Comparison of ENCODE assay signal across 20 mouse cellular contexts in genomic region chr11:70251853-70252252, GRCm38 (mm10). TPM values are rescaled to one million over a fixed set of nuclear protein-coding genes. Genes with fewer than 3 reads are reported as not detected.
"Had no signal": no experiment of that assay in that cellular context is flagged by ENCODE, and none has a peak within 500 bp of the region (broad histone marks: within the 10 kb centered on the region; RNA-seq: fewer than 3 reads in every experiment).

No protein-coding gene starts in this region.

- H3K9me3 ChIP-seq: lung, embryonic 15.5 days; midbrain, embryonic 13.5 days; midbrain, embryonic 15.5 days; neural tube, embryonic 12.5 days; stomach, embryonic 15.5 days had no signal

- H3K9ac ChIP-seq: liver, embryonic 14.5 days; lung, embryonic 15.5 days; midbrain, embryonic 13.5 days; midbrain, embryonic 15.5 days; neural tube, embryonic 12.5 days; stomach, embryonic 15.5 days had no signal

- H3K36me3 ChIP-seq: lung, embryonic 15.5 days; midbrain, embryonic 13.5 days; midbrain, embryonic 15.5 days; neural tube, embryonic 12.5 days; stomach, embryonic 15.5 days had no signal

- ATAC-seq: lung, postnatal 0 days; midbrain, embryonic 13.5 days; midbrain, embryonic 15.5 days had no signal

- H3K4me3 ChIP-seq: lung, embryonic 15.5 days; midbrain, embryonic 13.5 days; midbrain, embryonic 15.5 days; neural tube, embryonic 12.5 days; stomach, embryonic 15.5 days had no signal

- H3K27ac ChIP-seq: liver, embryonic 14.5 days; lung, embryonic 15.5 days; macrophage; midbrain, embryonic 13.5 days; midbrain, embryonic 15.5 days; neural tube, embryonic 12.5 days; stomach, embryonic 15.5 days; stomach, postnatal 0 days had no signal

- H3K4me2 ChIP-seq: lung, embryonic 15.5 days; midbrain, embryonic 11.5 days; midbrain, embryonic 13.5 days; midbrain, embryonic 15.5 days; neural tube, embryonic 12.5 days; stomach, embryonic 15.5 days had no signal

- DNase-seq: lung, adult 2 months; lung, postnatal 14 days; lung, postnatal 36 days; right cerebral cortex, postnatal 14 days; thymus, adult 2 months; thymus, postnatal 14 days; thymus, postnatal 36 days had no signal

RNA-seq across cellular contexts. Expression of gene Alox12, which starts 3.3 kb away (rescaled TPM):
- total RNA-seq: megakaryocyte progenitor cell, adult 5-6 weeks had no signal

RNA-seq across cellular contexts. Expression of gene Gm21988, which starts 12.2 kb away (rescaled TPM):
- total RNA-seq: monocyte, adult 5-6 weeks had no signal

RNA-seq across cellular contexts. Expression of gene Bcl6b, which starts 22.3 kb away (rescaled TPM):
- total RNA-seq: megakaryocyte progenitor cell, adult 5-6 weeks; monocyte, adult 5-6 weeks; neutrophil, adult 5-6 weeks had no signal
- polyA plus RNA-seq: macrophage had no signal
